Mouse (Mus musculus) layer of hippocampus, adult 8-10 months (tissue): Measurements from ENCODE around the gene Stat2. TPM values are rescaled to one million over a fixed set of nuclear protein-coding genes. Genes with fewer than 3 reads are reported as not detected.
"Not testable (repeated sequence)": the region's sequence is repeated elsewhere in the genome, so short reads cannot be mapped to it uniquely, and the experiment has no call there.

Experiments used
- DNase-seq, 2 experiments: peaks; one replicate each; pipeline ENCODE4 v3.0.0; 2022; ENCODE audit warnings: low spot score in 2 of 2
- total RNA-seq, 4 experiments: library from RNA; stranded (reverse); gene quantifications; 2 replicates each; pipeline ENCODE4 v1.2.4; 2022

Gene Stat2
- total RNA-seq, 4 experiments from 2014 or later, result 34.3 to 39.3 (median 37.8) TPM

DNA sequence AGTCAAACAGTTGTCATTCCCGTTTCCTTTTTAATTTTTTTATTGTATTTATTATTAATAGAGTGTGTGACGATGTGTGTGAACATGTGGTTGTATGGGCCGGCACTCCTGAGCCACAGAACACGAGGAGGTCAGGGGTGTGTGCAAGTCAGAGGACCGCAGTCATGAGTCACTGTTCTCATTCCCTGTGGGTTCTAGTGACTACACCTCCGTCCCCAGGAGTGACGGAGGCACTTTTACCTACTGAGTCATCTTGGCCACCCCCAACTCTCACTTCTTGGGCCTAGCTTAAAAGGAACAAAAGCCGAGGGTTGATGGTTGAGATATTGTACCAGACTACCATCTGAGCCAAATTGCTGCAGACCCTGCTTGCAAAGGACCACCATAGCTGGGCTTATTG, 14.0 kb upstream of the Stat2 start:
- no peak for DNase-seq

GRCm38 (mm10) chr10:128258953-128259352, 11.4 kb upstream of the Stat2 start:
- no peak for DNase-seq

- DNase-seq, result no peak
Observed at GRCm38 (mm10) chr10:128259946-128260345, 10.4 kb upstream of the Stat2 start.

DNA sequence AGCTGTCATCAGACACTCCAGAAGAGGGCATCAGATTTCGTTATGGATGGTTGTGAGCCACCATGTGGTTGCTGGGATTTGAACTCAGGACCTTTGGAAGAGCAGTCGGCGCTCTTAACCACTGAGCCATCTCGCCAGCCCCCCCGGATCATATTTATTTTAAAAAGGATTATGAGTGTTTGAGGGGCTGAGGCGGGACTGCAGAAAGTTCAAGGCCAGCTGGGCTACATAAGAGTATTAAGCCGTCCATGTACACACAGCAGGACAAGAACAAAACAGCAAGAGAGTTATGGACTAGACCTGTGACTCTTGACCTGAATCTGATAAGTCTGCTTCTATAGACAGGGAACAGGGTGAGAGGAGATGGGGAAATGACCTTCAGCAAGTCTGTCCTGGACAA, 10.0 kb upstream of the Stat2 start:
- DNase-seq, result not testable (repeated sequence)

DNA sequence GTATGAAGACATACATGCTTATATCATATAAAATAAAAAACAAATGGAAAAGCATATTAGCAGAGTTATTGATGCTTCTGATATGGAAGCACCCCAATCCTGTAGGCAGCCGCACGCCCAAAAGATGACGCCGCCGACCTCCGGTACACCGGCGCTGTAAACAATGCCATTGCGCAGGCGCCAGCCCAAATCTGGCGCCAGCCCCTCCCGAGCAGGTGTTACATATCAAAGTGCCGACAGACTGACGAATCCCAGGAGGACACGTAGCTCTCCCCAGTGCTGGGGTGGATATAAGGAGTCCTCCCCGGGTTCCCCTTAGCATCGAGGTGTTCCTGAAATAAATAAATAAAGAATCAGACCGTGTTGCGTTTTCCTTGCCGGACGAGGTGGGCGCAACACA, 8.1 kb upstream of the Stat2 start:
- no peak for DNase-seq

DNA sequence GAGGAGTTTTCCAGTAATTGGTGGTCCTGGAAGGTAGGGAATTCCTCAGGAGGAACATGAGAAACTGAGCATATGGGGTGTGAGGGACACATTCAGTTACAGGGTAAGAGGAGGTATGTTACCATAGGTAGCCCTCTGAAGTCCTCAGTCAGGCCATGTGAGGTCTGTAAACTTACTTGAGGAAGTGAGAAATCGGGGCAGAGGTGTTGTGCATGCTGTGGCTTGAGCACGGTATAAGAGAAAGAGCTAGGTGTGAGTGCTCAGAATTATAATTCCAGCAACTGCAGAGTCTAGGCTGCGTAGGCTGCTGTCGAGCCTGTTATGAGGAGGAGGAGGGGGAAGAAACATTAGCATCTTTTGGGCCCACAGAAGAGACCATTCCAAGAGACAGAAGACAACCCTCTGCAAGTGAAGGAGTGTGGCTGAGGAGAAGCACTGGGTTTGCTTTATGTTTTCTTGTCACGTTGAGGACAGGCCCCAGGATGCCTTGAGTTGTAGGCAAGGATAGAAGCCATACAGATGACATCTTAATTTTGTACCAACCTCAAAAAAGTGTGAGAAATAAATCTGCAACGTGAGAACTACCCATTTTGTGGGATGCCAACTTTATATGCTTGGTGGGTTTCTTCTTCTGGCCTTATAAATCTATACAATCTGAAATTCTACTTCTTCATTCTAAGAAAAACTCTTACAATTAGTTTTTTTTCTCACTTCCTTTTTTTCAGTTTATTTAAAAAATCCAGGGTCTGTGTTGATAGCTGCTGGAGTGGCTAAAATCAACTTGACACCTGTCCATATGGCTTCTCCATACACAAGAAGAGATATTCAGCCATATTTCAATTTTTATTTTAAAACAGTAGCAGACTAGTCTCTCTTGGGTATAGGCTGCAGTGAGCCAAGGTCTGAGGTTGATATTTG, 6.7 kb upstream of the Stat2 start:
- no peak for DNase-seq

DNA sequence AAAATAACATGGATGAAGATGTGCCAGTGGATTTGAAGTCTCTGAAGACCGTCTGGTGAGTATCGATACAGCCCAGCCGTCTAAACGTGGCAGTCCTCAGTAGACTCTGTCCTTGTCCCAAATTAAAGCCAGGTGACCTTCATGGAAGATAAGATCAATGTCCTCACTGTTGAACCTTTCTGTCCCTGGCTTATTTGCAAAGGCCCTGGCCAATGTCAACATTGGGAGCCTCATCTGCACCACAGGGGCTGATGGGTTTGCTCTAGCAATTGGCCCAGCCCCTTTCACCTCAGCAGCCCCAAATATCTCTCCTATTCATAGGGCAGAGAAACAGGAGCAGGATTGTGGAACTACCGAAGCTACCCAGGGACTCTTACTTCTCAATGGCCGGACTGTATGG, 2.0 kb upstream of the Stat2 start, which contains the start of gene Apof:
Gene Apof (plus strand): TSS at position 301 of the 400 bp plus-strand sequence.
- no peak for DNase-seq

GRCm38 (mm10) chr10:128269206-128269910, 1.0 kb upstream of the Stat2 start:
- DNase-seq, result no peak

- no peak for DNase-seq
Observed at GRCm38 (mm10) chr10:128270866-128271265, 507 bp downstream of the Stat2 start.

GRCm38 (mm10) chr10:128271883-128272282, 1.5 kb downstream of the Stat2 start:
- DNase-seq, result no peak

- not testable (repeated sequence) for DNase-seq
Observed at GRCm38 (mm10) chr10:128272819-128273439, 2.6 kb downstream of the Stat2 start.

- not testable (repeated sequence) for DNase-seq
Observed at GRCm38 (mm10) chr10:128275374-128275773, 5.0 kb downstream of the Stat2 start.

- DNase-seq, result no peak
Observed at GRCm38 (mm10) chr10:128278158-128278557, 7.8 kb downstream of the Stat2 start.

- DNase-seq, result no peak
Observed at GRCm38 (mm10) chr10:128280943-128281342, 10.6 kb downstream of the Stat2 start.

- no peak for DNase-seq
Observed at GRCm38 (mm10) chr10:128281682-128282081, 11.3 kb downstream of the Stat2 start.

DNA sequence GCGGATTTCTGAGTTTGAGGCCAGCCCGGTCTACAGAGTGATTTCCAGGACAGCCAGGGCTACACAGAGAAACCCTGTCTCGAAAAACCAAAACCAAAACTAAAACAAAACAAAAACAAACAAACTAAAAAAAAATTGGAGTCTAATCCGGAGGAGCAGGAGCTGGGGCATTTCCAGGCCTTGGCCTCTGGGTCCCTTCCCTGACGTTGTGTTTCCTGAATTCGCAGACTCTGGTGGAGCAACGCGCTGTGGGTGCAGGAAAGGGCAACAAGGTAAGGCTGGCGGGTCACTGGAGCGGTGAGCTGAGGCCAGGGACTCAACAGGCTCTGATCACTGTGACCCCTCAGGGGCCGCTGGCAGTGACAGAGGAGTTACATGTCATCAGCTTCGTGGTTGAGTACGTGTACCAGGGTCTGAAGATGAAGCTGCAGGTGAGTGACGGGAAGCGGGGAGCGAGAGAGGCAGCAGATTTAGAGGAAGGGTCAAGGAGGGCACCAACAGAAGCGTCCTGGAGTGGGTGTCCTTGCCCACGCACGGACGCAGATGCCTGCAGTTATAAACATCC, 12.6 kb downstream of the Stat2 start:
- DNase-seq, result no peak

GRCm38 (mm10) chr10:128283604-128284579, 13.5 kb downstream of the Stat2 start:
- peak in 1 of 2 experiments; percentile 56 for DNase-seq

DNA sequence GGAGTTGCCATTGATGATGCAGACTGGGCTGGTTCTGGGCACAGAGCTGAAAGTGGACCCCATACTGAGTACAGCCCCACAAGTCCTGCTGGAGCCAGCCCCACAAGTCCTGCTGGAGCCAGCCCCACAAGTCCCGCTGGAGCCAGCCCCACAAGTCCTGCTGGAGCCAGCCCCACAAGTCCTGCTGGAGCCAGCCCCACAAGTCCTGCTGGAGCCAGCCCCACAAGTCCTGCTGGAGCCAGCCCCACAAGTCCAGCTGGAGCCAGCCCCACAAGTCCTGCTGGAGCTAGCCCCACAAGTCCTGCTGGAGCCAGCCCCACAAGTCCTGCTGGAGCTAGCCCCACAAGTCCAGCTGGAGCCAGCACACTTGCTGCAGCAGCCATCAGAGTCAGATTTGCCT, 20.2 kb downstream of the Stat2 start:
- DNase-seq, result not testable (repeated sequence)

GRCm38 (mm10) chr10:128296370-128297090, 26.2 kb downstream of the Stat2 start:
- no peak for DNase-seq

DNA sequence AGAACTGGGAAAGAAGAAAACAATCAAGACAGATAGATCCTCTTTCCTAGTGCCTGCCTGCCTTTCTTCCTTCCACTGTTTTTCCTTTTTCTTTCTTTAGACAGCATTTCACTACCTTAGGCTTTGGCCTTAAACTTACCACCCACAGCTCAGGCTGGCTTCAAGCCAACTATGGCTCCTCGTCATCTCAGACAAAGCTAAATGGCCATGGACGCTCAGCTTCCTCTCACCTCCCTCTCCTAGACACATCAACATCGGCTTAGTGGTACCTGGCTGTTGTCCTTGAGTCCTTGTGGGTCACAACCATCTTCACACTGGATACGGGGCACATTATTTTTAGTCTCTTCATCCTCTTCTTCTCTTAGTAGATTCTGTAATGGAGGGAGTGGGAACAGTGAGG, 26.9 kb downstream of the Stat2 start:
- no peak for DNase-seq
